Mouse (Mus musculus) ES-E14 (cell line): ENCODE results near the gene Ubiad1. TPM values are rescaled to one million over a fixed set of nuclear protein-coding genes. Genes with fewer than 3 reads are reported as not detected.

ENCODE experiments used
- DNase-seq: peaks from one replicate; pipeline ENCODE4 v3.0.0-alpha.2; 2013; ENCODE audit warnings: low read depth, low spot score
- H3K27ac ChIP-seq: 2 replicates; pipeline ENCODE4 v1.5.1; 2012; ENCODE audit warnings: low read depth, mild to moderate bottlenecking, low read length, moderate library complexity, mixed read lengths; ENCODE audit not compliant: poor library complexity, insufficient read depth, severe bottlenecking
- H3K36me3 ChIP-seq: 2 replicates; pipeline ENCODE4 v1.6.1; 2012; ENCODE audit warnings: mild to moderate bottlenecking, low read length, moderate library complexity, mixed read lengths; ENCODE audit not compliant: control insufficient read depth, poor library complexity, insufficient read depth, severe bottlenecking
- H3K4me1 ChIP-seq, 2 experiments: fragments of 150-350 bp in 1 of 2; sonication (generic) in 1 of 2; 2 replicates each; pipeline ENCODE4 v1.6.1; 2012; ENCODE audit warnings: low read length in 2 of 2, mild to moderate bottlenecking in 1 of 2, mixed read lengths in 1 of 2; ENCODE audit not compliant: control insufficient read depth in 2 of 2, insufficient read depth in 2 of 2, poor library complexity in 1 of 2
- H3K4me3 ChIP-seq, 2 experiments: fragments of 150-350 bp in 1 of 2; sonication (generic) in 1 of 2; 2 replicates each; pipeline ENCODE4 v1.5.1; 2012; ENCODE audit warnings: low read length in 2 of 2, low read depth in 1 of 2, mild to moderate bottlenecking in 1 of 2, mixed read lengths in 1 of 2; ENCODE audit not compliant: insufficient read depth in 1 of 2, poor library complexity in 1 of 2, severe bottlenecking in 1 of 2
- H3K9ac ChIP-seq: 2 replicates; pipeline ENCODE4 v1.6.1; 2012; ENCODE audit warnings: low read depth, mild to moderate bottlenecking, low read length, mixed read lengths; ENCODE audit not compliant: poor library complexity, insufficient read depth, severe bottlenecking
- H3K9me3 ChIP-seq: fragments of 150-350 bp; sonication (generic); 2 replicates; pipeline ENCODE4 v1.6.1; 2012; ENCODE audit warnings: low read depth, mild to moderate bottlenecking, low read length; ENCODE audit not compliant: control insufficient read depth, insufficient read depth
- CHD2 ChIP-seq: IDR thresholded peaks from 2 replicates; pipeline ENCODE4 v1.6.1; 2014; ENCODE audit warnings: mild to moderate bottlenecking, low read depth, low read length, inconsistent platforms
- HCFC1 ChIP-seq: IDR thresholded peaks from 2 replicates; pipeline ENCODE4 v1.6.1; 2012; ENCODE audit warnings: low read length, inconsistent platforms, borderline replicate concordance; ENCODE audit not compliant: insufficient read depth
- MAFK ChIP-seq: IDR thresholded peaks from 2 replicates; pipeline ENCODE4 v1.6.1; 2014; ENCODE audit warnings: mild to moderate bottlenecking, low read depth, low read length, inconsistent platforms; ENCODE audit not compliant: insufficient read depth
- ZC3H11A ChIP-seq: IDR thresholded peaks from 2 replicates; pipeline ENCODE4 v1.6.1; 2012; ENCODE audit warnings: low read depth, mild to moderate bottlenecking, inconsistent platforms, low read length, borderline replicate concordance
- ZNF384 ChIP-seq: IDR thresholded peaks from 2 replicates; pipeline ENCODE4 v1.6.1; 2012; ENCODE audit warnings: low read depth, low read length, inconsistent platforms
- in situ Hi-C, 2 experiments: fragments of 600-800 bp; cut with MboI; formaldehyde crosslinking; loops; one replicate each; pipeline ENCODE4 v1.15.1; 2025; ENCODE audit warnings: low sequenced_read_pairs in 2 of 2, inconsistent platforms in 1 of 2; ENCODE audit not compliant: unreplicated experiment in 2 of 2
- total RNA-seq: library from RNA; depleted of rRNA; stranded (reverse); fragments of 300-350 nt; gene quantifications from 2 replicates; pipeline ENCODE4 v1.2.3, GENCODE M21; 2012

Ubiad1 gene
- total RNA-seq, 1 experiment, result 24.0 TPM

DNA sequence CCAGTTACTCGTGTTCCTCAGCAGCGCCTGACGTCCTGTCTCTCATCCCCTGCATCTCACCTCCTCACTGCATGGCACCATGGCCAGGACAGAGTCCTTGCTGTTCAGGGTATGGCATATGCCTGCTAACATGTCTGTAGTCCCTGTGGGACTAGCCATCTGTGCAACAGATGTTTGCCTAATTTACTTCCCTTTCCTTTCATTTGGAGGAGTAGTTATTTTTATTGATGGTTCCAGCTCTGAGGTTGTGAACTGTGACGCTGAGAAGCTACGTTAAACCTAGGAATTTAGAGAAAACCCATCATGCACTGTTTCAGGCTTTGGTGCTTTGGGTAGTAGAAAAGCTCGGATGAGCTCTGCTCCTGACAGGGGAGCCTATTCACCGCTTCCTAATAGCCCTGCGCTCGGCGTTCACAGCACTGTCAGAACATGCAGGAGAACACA is 26.8 kb upstream of the Ubiad1 start:
- no peak for TF ChIP-seq MAFK
- TF ChIP-seq HCFC1, result no peak
- no peak for TF ChIP-seq ZC3H11A
- TF ChIP-seq CHD2, result no peak
- TF ChIP-seq ZNF384, result no peak
- no peaks in the 10 kb centered on the region for H3K9me3 ChIP-seq
- H3K9ac ChIP-seq, result no peak overlapping the region
- peaks cover 54% of the 10 kb centered on the region for H3K36me3 ChIP-seq
- peaks cover 0 to 7% of the 10 kb centered on the region in 2 experiments; a peak in 1 of 4 replicates for H3K4me1 ChIP-seq
- H3K4me3 ChIP-seq, result no peak overlapping the region
- in situ Hi-C loops, result no loop called here
- DNase-seq, result no peak
- H3K27ac ChIP-seq, result no peak overlapping the region; the same call in 1 of the 2 replicates

DNA sequence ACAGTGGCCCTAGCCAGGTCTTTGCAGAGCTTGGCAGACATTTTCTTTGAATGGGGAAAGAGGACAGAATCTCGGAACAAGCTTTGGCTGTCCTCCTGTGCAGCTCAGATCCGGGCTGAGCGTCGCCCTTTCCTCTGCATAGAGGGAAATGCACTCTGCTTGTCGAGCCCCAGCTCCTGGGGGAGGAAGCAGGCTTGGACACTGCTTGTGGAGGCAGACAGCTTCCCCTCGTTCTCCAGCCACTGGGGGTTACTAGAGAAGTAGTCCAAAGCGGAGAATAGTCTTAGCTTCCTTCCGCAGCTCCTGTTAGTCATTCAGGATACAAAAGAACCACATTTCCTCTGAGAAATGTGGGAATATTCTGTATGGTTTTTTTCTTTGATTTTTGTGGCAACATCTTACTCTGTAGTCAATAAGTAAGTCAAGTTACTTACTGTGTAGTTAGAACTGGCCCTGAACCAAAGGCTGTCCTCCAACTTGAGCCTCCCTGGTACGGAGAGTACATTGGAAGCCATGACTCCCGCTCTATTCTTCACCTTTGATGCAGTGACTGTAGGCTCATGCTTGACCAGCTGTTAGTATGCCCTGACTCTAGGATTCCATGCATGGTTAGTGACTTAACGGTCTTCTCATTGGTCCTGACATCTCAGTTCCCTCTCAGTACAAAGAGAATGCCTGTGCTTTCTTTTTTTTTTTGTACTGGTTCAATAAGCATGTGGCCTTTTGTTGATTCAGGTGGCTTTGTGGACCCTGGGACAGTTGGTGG is 25.1 kb upstream of the Ubiad1 start:
- no peak for DNase-seq
- H3K4me3 ChIP-seq, result no peak overlapping the region
- H3K4me1 ChIP-seq, result peaks cover 0 to 7% of the 10 kb centered on the region in 2 experiments; a peak in 1 of 4 replicates
- TF ChIP-seq HCFC1, result no peak
- TF ChIP-seq ZC3H11A, result no peak
- no peak for TF ChIP-seq MAFK
- no peak for TF ChIP-seq ZNF384
- TF ChIP-seq CHD2, result no peak
- H3K9ac ChIP-seq, result no peak overlapping the region
- in situ Hi-C loops, result no loop called here
- H3K9me3 ChIP-seq, result no peaks in the 10 kb centered on the region
- peaks cover 55% of the 10 kb centered on the region for H3K36me3 ChIP-seq
- no peak overlapping the region for H3K27ac ChIP-seq

- no peak for DNase-seq
- TF ChIP-seq HCFC1 (no peak), CHD2 (no peak), ZNF384 (no peak), ZC3H11A (no peak), MAFK (no peak)
- in situ Hi-C loops, result no loop called here
- H3K4me1 ChIP-seq, result peaks cover 0 to 7% of the 10 kb centered on the region in 2 experiments; a peak in 1 of 4 replicates
- peaks cover 65% of the 10 kb centered on the region for H3K36me3 ChIP-seq
- H3K27ac ChIP-seq, result peak overlapping the region; percentile 6; the same call in 1 of the 2 replicates
- peak overlapping the region; percentile 0; the same call in 1 of the 2 replicates for H3K9ac ChIP-seq
- H3K4me3 ChIP-seq, result peak overlapping the region in 1 of 2 experiments; percentile 22; a peak in 1 of 4 replicates
- H3K9me3 ChIP-seq, result no peaks in the 10 kb centered on the region
These were observed 23.8 kb upstream of the Ubiad1 start for GRCm38 (mm10) chr4:148468396-148468795.

GRCm38 (mm10) chr4:148466511-148467079 is 22.0 kb upstream of the Ubiad1 start:
- no peak for DNase-seq
- Histone ChIP-seq H3K4me1 (peaks cover 0 to 7% of the 10 kb centered on the region in 2 experiments; a peak in 1 of 4 replicates), H3K9me3 (no peaks in the 10 kb centered on the region), H3K36me3 (peaks cover 62% of the 10 kb centered on the region), H3K9ac (no peak overlapping the region), H3K4me3 (no peak overlapping the region), H3K27ac (no peak overlapping the region)
- in situ Hi-C loops, result no loop called here
- no peak for TF ChIP-seq ZC3H11A
- no peak for TF ChIP-seq MAFK
- TF ChIP-seq ZNF384, result no peak
- no peak for TF ChIP-seq HCFC1
- TF ChIP-seq CHD2, result no peak
